Comparison of ENCODE assay signal across 14 mouse cellular contexts in the genomic region with DNA sequence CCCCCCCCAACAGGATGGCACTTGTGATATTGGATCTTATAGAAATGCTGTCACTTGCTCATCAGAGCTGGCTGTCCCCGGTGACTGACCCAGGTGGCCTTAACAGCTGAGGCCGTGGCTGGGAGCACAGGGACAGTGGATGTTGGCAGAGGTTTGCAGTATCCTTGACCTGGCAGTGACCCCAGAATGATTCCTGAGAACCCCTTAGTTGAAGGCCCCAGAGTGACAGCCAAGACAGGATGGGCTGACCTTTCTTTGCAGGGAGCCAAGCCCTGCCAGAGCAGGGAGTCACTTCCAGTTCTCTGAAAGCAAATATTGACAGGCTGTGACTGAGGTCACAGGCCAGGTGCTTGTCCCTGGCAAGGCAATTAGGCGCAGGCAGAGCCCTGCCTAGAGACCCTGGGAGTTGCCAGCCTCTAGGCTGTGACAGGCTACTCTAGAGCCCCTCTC. TPM values are rescaled to one million over a fixed set of nuclear protein-coding genes. Genes with fewer than 3 reads are reported as not detected.
A peak's percentile ranks its signal among the peaks of the same experiment; 100 is the strongest.
DNase-seq lines count a peak whose midpoint lies in the region; ATAC-seq lines count a peak whose summit lies in the region.
"Had no signal": no experiment of that assay in that cellular context is flagged by ENCODE, and none has a peak within 500 bp of the region (broad histone marks: within the 10 kb centered on the region; RNA-seq: fewer than 3 reads in every experiment).

No protein-coding gene starts in this region.

- no peak overlapping the region for H3K9ac ChIP-seq in hindbrain, embryonic 13.5 days
- H3K9ac ChIP-seq in hindbrain, embryonic 14.5 days: no peak overlapping the region
- H3K9ac ChIP-seq in liver, embryonic 16.5 days (ENCODE audit: low read depth, low read length): no peak overlapping the region
- no peak overlapping the region for H3K9ac ChIP-seq in forebrain, embryonic 16.5 days (replicated peaks; ENCODE audit: low read depth, low read length)
- H3K9ac ChIP-seq: embryonic facial prominence, embryonic 12.5 days; forebrain, embryonic 15.5 days; neural tube, embryonic 13.5 days had no signal

- H3K4me2 ChIP-seq in hindbrain, embryonic 13.5 days: no peak overlapping the region
- H3K4me2 ChIP-seq in hindbrain, embryonic 14.5 days (replicated peaks): no peak overlapping the region
- H3K4me2 ChIP-seq in liver, embryonic 16.5 days (ENCODE audit: low read depth, low read length): no peak overlapping the region
- no peak overlapping the region for H3K4me2 ChIP-seq in forebrain, embryonic 16.5 days (ENCODE audit: low read length)
- H3K4me2 ChIP-seq: embryonic facial prominence, embryonic 12.5 days; forebrain, embryonic 15.5 days; neural tube, embryonic 13.5 days had no signal

- no peaks in the 10 kb centered on the region for H3K27me3 ChIP-seq in hindbrain, embryonic 13.5 days
- no peaks in the 10 kb centered on the region for H3K27me3 ChIP-seq in hindbrain, embryonic 14.5 days (ENCODE audit: control insufficient read depth, insufficient read depth, low read length)
- no peaks in the 10 kb centered on the region for H3K27me3 ChIP-seq in liver, embryonic 16.5 days (ENCODE audit: control insufficient read depth, insufficient read depth, low read depth, low read length)
- H3K27me3 ChIP-seq in forebrain, embryonic 16.5 days (replicated peaks; ENCODE audit: control insufficient read depth, insufficient read depth, low read length): no peaks in the 10 kb centered on the region
- H3K27me3 ChIP-seq: CH12.LX; embryonic facial prominence, embryonic 12.5 days; forebrain, embryonic 15.5 days; neural tube, embryonic 13.5 days had no signal

- 45% methylated on average over 3 of the region's 3 CpGs for WGBS in hindbrain, embryonic 13.5 days
- 55% methylated on average over 3 of the region's 3 CpGs for WGBS in hindbrain, embryonic 14.5 days
- 61% methylated on average over 3 of the region's 3 CpGs for WGBS in liver, embryonic 16.5 days (ENCODE audit: insufficient replicate concordance)
- 82% methylated on average over 3 of the region's 3 CpGs for WGBS in forebrain, embryonic 16.5 days

- 0 out of 2 replicates have a peak overlapping the region, but pooled peaks have one; percentile 6 for H3K27ac ChIP-seq in hindbrain, embryonic 13.5 days
- H3K27ac ChIP-seq in hindbrain, embryonic 14.5 days: no peak overlapping the region
- no peak overlapping the region for H3K27ac ChIP-seq in liver, embryonic 16.5 days (ENCODE audit: low read length)
- no peak overlapping the region for H3K27ac ChIP-seq in forebrain, embryonic 16.5 days (ENCODE audit: low read length)
- H3K27ac ChIP-seq: embryonic facial prominence, embryonic 12.5 days; forebrain, embryonic 15.5 days; neural tube, embryonic 13.5 days had no signal

- peaks cover 15% of the 10 kb centered on the region for H3K4me1 ChIP-seq in hindbrain, embryonic 13.5 days (replicated peaks)
- no peaks in the 10 kb centered on the region for H3K4me1 ChIP-seq in hindbrain, embryonic 14.5 days (replicated peaks; ENCODE audit: control insufficient read depth, insufficient read depth, low read length)
- no peaks in the 10 kb centered on the region; the same call in 1 of the 2 replicates for H3K4me1 ChIP-seq in liver, embryonic 16.5 days (ENCODE audit: control insufficient read depth, low read depth, low read length)
- H3K4me1 ChIP-seq in forebrain, embryonic 16.5 days (replicated peaks; ENCODE audit: control insufficient read depth, insufficient read depth, low read length): no peaks in the 10 kb centered on the region
- H3K4me1 ChIP-seq: forebrain, embryonic 15.5 days had no signal

- no peak for ATAC-seq in hindbrain, embryonic 13.5 days (ENCODE audit: low FRiP score)
- no peak for ATAC-seq in hindbrain, embryonic 14.5 days (ENCODE audit: low FRiP score)
- peak; percentile 76 for ATAC-seq in liver, embryonic 16.5 days (ENCODE audit: low read depth)
- no peak for ATAC-seq in forebrain, embryonic 16.5 days
- ATAC-seq: forebrain, embryonic 15.5 days had no signal

- no peak overlapping the region for H3K4me3 ChIP-seq in hindbrain, embryonic 13.5 days
- no peak overlapping the region for H3K4me3 ChIP-seq in hindbrain, embryonic 14.5 days (replicated peaks; ENCODE audit: low read length)
- no peak overlapping the region for H3K4me3 ChIP-seq in liver, embryonic 16.5 days (ENCODE audit: low read depth, low read length)
- H3K4me3 ChIP-seq in forebrain, embryonic 16.5 days (replicated peaks; ENCODE audit: low read length): no peak overlapping the region
- H3K4me3 ChIP-seq: embryonic facial prominence, embryonic 12.5 days; forebrain, embryonic 15.5 days; neural tube, embryonic 13.5 days had no signal

- no peaks in the 10 kb centered on the region for H3K9me3 ChIP-seq in hindbrain, embryonic 13.5 days
- no peaks in the 10 kb centered on the region for H3K9me3 ChIP-seq in hindbrain, embryonic 14.5 days (ENCODE audit: control insufficient read depth, low read length)
- H3K9me3 ChIP-seq in liver, embryonic 16.5 days (replicated peaks; ENCODE audit: control insufficient read depth, low read length): no peaks in the 10 kb centered on the region
- no peaks in the 10 kb centered on the region for H3K9me3 ChIP-seq in forebrain, embryonic 16.5 days (ENCODE audit: control insufficient read depth, low read length)
- H3K9me3 ChIP-seq: embryonic facial prominence, embryonic 12.5 days; forebrain, embryonic 15.5 days; neural tube, embryonic 13.5 days had no signal

- H3K36me3 ChIP-seq in hindbrain, embryonic 13.5 days: peaks cover 18% of the 10 kb centered on the region
- H3K36me3 ChIP-seq in hindbrain, embryonic 14.5 days (replicated peaks; ENCODE audit: control insufficient read depth, insufficient read depth): peaks cover 25% of the 10 kb centered on the region
- H3K36me3 ChIP-seq in liver, embryonic 16.5 days (ENCODE audit: control insufficient read depth, insufficient read depth): no peaks in the 10 kb centered on the region
- peaks cover 9% of the 10 kb centered on the region; the same call in 1 of the 2 replicates for H3K36me3 ChIP-seq in forebrain, embryonic 16.5 days (ENCODE audit: control insufficient read depth, insufficient read depth)

- no peak for DNase-seq in hindbrain, embryonic 14.5 days (ENCODE audit: low spot score)
- peak; percentile 84 for DNase-seq in adrenal gland, adult 8-10 months
- DNase-seq in gastrocnemius, adult 8-10 months (ENCODE audit: low spot score in 2 of 2): peak; percentile 82 to 86
- no peak for DNase-seq in frontal cortex, adult 2 months (ENCODE audit: extremely low spot score in 1 of 2, low spot score in 1 of 2)
- no peak for DNase-seq in layer of hippocampus, adult 11-12 months (ENCODE audit: low spot score)
- DNase-seq: kidney, postnatal 10 days; right cerebral cortex, postnatal 14 days had no signal

RNA-seq across cellular contexts. Expression of a gene that starts 29.5 kb away (rescaled TPM):
- polyA plus RNA-seq in hindbrain, embryonic 13.5 days (2015; fragmentation: Nextera tagmentation; extraction: Ambion mirVana): 134 and 137 TPM in 2 replicates
- 76.3 and 76.8 TPM in 2 replicates for polyA plus RNA-seq in hindbrain, embryonic 14.5 days (2014; fragmentation: Nextera tagmentation; extraction: Ambion mirVana)
- 10 to 100 TPM; 48.3 to 63.9 (median 55.9) TPM for total RNA-seq in adrenal gland, adult 8-10 months (2022)
- total RNA-seq in gastrocnemius, adult 8-10 months (2022): 10 to 100 TPM; 14.6 to 19.9 (median 16.3) TPM
- 9.5 and 10.9 TPM in 2 replicates for polyA plus RNA-seq in liver, embryonic 16.5 days (2015; fragmentation: Nextera tagmentation; extraction: Ambion mirVana)
- 69.2 and 71.4 TPM in 2 replicates for polyA plus RNA-seq in frontal cortex, adult 2 months (2012; rRNA removed)
- 92.7 and 94.8 TPM in 2 replicates for polyA plus RNA-seq in forebrain, embryonic 16.5 days (2015; fragmentation: Nextera tagmentation; extraction: Ambion mirVana)

RNA-seq across cellular contexts. Expression of a gene that starts 29.7 kb away (rescaled TPM):
- polyA plus RNA-seq in hindbrain, embryonic 13.5 days (2015; fragmentation: Nextera tagmentation; extraction: Ambion mirVana): 32.8 and 33.5 TPM in 2 replicates
- 39.4 and 45.2 TPM in 2 replicates for polyA plus RNA-seq in hindbrain, embryonic 14.5 days (2014; fragmentation: Nextera tagmentation; extraction: Ambion mirVana)
- total RNA-seq in adrenal gland, adult 8-10 months (2022): 10 to 100 TPM in 3 of 4 experiments, 1 to 10 TPM in 1; 9.3 to 14.1 (median 11.8) TPM
- under 1 TPM; 0.24 to 0.51 (median 0.42) TPM for total RNA-seq in gastrocnemius, adult 8-10 months (2022)
- polyA plus RNA-seq in liver, embryonic 16.5 days (2015; fragmentation: Nextera tagmentation; extraction: Ambion mirVana): 0.13 and 0.26 TPM in 2 replicates
- polyA plus RNA-seq in frontal cortex, adult 2 months (2012; rRNA removed): 74.4 and 87.7 TPM in 2 replicates
- polyA plus RNA-seq in forebrain, embryonic 16.5 days (2015; fragmentation: Nextera tagmentation; extraction: Ambion mirVana): 33.1 and 35.0 TPM in 2 replicates

Comparison
In these comparisons a context has a peak if more than half of its experiments do, and no peak if none do; other contexts are left out.
1. DNase-seq: peak in adrenal gland, adult 8-10 months (single experiment) and gastrocnemius, adult 8-10 months (2 of 2); none in hindbrain, embryonic 14.5 days (single experiment), frontal cortex, adult 2 months (0 of 2) and layer of hippocampus, adult 11-12 months (single experiment).
2. RNA of a gene that starts 29.7 kb away (polyA plus RNA-seq): 74.4 to 87.7 TPM in frontal cortex, adult 2 months, 39.4 to 45.2 TPM in hindbrain, embryonic 14.5 days, 33.1 to 35.0 TPM in forebrain, embryonic 16.5 days and 32.8 to 33.5 TPM in hindbrain, embryonic 13.5 days; 0.13 to 0.26 TPM in liver, embryonic 16.5 days; every median in the first group is over 10 times any median in the second.